Mouse (Mus musculus) midbrain, embryonic 11.5 days (tissue): ENCODE data around the gene Gm13289. TPM values are rescaled to one million over a fixed set of nuclear protein-coding genes. Genes with fewer than 3 reads are reported as not detected.

Experiments
- polyA plus RNA-seq: library from polyadenylated mRNA; unstranded; fragments of >200 nt; fragmentation: Nextera tagmentation; extraction: Ambion mirVana; gene quantifications from 2 replicates; pipeline ENCODE4 v1.2.1, GENCODE M21; 2014

Gm13289 gene
- polyA plus RNA-seq, 1 experiment from 2014 or later: not detected

Other genes with a start within 250 kb of the Gm13289 start
- not detected in 2 replicates for gene Ifna15, start 218.7 kb upstream of the Gm13289 start, polyA plus RNA-seq
- not detected in 2 replicates for gene Ifna14, start 205.1 kb upstream of the Gm13289 start, polyA plus RNA-seq
- gene Ifna9, start 184.5 kb upstream of the Gm13289 start, polyA plus RNA-seq: not detected in 2 replicates
- not detected in 2 replicates for gene Ifna12, start 173.5 kb upstream of the Gm13289 start, polyA plus RNA-seq
- not detected in 2 replicates for gene C87499, start 142.5 kb upstream of the Gm13289 start, polyA plus RNA-seq
- gene Ifna13, start 132.5 kb upstream of the Gm13289 start, polyA plus RNA-seq: not detected in 2 replicates
- not detected in 2 replicates for gene Ifna16, start 100.0 kb upstream of the Gm13289 start, polyA plus RNA-seq
- gene Ifna2, start 93.0 kb upstream of the Gm13289 start, polyA plus RNA-seq: not detected in 2 replicates
- not detected in 2 replicates for gene Ifnab, start 85.6 kb upstream of the Gm13289 start, polyA plus RNA-seq
- 1.4 and 1.6 TPM in 2 replicates for gene Gm26566, start 55.1 kb upstream of the Gm13289 start, polyA plus RNA-seq
- 153 and 169 TPM in 2 replicates for gene Klhl9, start 54.5 kb upstream of the Gm13289 start, polyA plus RNA-seq
- gene Gm13271, start 22.1 kb upstream of the Gm13289 start, polyA plus RNA-seq: not detected in 2 replicates
- gene Gm13283, start 16.8 kb upstream of the Gm13289 start, polyA plus RNA-seq: 0.15 TPM in 1 of 2 replicates, not detected in the other
- not detected in 2 replicates for gene Gm13290, start 3.1 kb upstream of the Gm13289 start, polyA plus RNA-seq
- not detected in 2 replicates for gene Gm13272, start 2.9 kb downstream of the Gm13289 start, polyA plus RNA-seq
- not detected in 2 replicates for gene Ifnz, start 5.2 kb downstream of the Gm13289 start, polyA plus RNA-seq
- gene Gm13276, start 8.8 kb downstream of the Gm13289 start, polyA plus RNA-seq: not detected in 2 replicates
- gene Gm13277, start 11.7 kb downstream of the Gm13289 start, polyA plus RNA-seq: not detected in 2 replicates
- gene Gm13278, start 14.6 kb downstream of the Gm13289 start, polyA plus RNA-seq: not detected in 2 replicates
- gene Gm13275, start 17.6 kb downstream of the Gm13289 start, polyA plus RNA-seq: not detected in 2 replicates
- gene Gm13279, start 20.5 kb downstream of the Gm13289 start, polyA plus RNA-seq: not detected in 2 replicates
- 0.29 and 0.61 TPM in 2 replicates for gene Gm13285, start 22.7 kb downstream of the Gm13289 start, polyA plus RNA-seq
- gene Gm13287, start 26.3 kb downstream of the Gm13289 start, polyA plus RNA-seq: not detected in 2 replicates
- gene Gm13288, start 28.6 kb downstream of the Gm13289 start, polyA plus RNA-seq: 0.12 TPM in 1 of 2 replicates, not detected in the other
- gene Ifna7, start 39.3 kb downstream of the Gm13289 start, polyA plus RNA-seq: not detected in 2 replicates
- not detected in 2 replicates for gene Ifna11, start 43.0 kb downstream of the Gm13289 start, polyA plus RNA-seq
- not detected in 2 replicates for gene Ifna6, start 50.5 kb downstream of the Gm13289 start, polyA plus RNA-seq
- gene Ifna5, start 58.6 kb downstream of the Gm13289 start, polyA plus RNA-seq: not detected in 2 replicates
- gene Ifna4, start 64.9 kb downstream of the Gm13289 start, polyA plus RNA-seq: not detected in 2 replicates
- not detected in 2 replicates for gene Ifna1, start 73.2 kb downstream of the Gm13289 start, polyA plus RNA-seq
- gene Ifne, start 103.3 kb downstream of the Gm13289 start, polyA plus RNA-seq: not detected in 2 replicates